Mouse (Mus musculus) myocyte (in vitro differentiated cells): ENCODE measurements at regions not wholly inside any gene's neighbourhood (a gene's known extent, or its start where the extent isn't known, plus 50 kb on each side); places are given as distances from the start of the nearest gene placed in this dataset.

ENCODE experiments used
- CEBPB ChIP-seq: IDR thresholded peaks from 2 replicates; pipeline ENCODE4 v1.6.1; 2011; ENCODE audit warnings: mild to moderate bottlenecking, moderate library complexity; ENCODE audit not compliant: poor library complexity, insufficient read depth, severe bottlenecking
- E2F4 ChIP-seq: IDR thresholded peaks from one replicate; pipeline ENCODE4 v1.6.1; 2011; ENCODE audit warnings: mild to moderate bottlenecking, control low read depth, moderate library complexity; ENCODE audit not compliant: insufficient read depth
- MAX ChIP-seq: IDR thresholded peaks from one replicate; pipeline ENCODE4 v1.6.1; 2011; ENCODE audit warnings: low read depth, mild to moderate bottlenecking, control low read depth

- TF ChIP-seq CEBPB (no peak), MAX (no peak), E2F4 (no peak)
These were observed 444.9 kb upstream of the BB014433 start for GRCm38 (mm10) chr8:15490774-15491173.
